Mouse (Mus musculus) gastrocnemius, adult 18-20 months (tissue): ENCODE data around the gene Snrnp25. TPM values are rescaled to one million over a fixed set of nuclear protein-coding genes. Genes with fewer than 3 reads are reported as not detected.

Experiments
- DNase-seq: peaks from one replicate; pipeline ENCODE4 v3.0.0; 2021; ENCODE audit warnings: low spot score
- long read RNA-seq, 2 experiments: library from polyadenylated mRNA; stranded (forward); transcript quantifications; one replicate each; pipeline ENCODE4 v2.0.0; 2021
- total RNA-seq, 2 experiments: library from RNA; stranded (reverse); gene quantifications; 2 replicates each; pipeline ENCODE4 v1.2.3; 2021

The Snrnp25 gene
- total RNA-seq, result 10 to 100 TPM in 1 of 2 experiments, 1 to 10 TPM in 1; 9.3 to 12.1 TPM
- long read RNA-seq, experiment 1, transcript Snrnp25-201 (5 exons, 821 nt), result major isoform, 15 of 16 reads
- long read RNA-seq, experiment 1, partial matches to known transcripts, result 0 of 16 reads
- long read RNA-seq, experiment 1, other reads (novel, unspliced or antisense), result 1 of 16 reads
- long read RNA-seq, experiment 2, transcript Snrnp25-201 (5 exons, 821 nt), result major isoform, 11 of 11 reads
- long read RNA-seq, experiment 2, partial matches to known transcripts, result 0 of 11 reads
- long read RNA-seq, experiment 2, other reads (novel, unspliced or antisense), result 0 of 11 reads

GRCm38 (mm10) chr11:32205058-32205873, at the start of gene Snrnp25:
Snrnp25 (plus strand) TSS chr11:32205415.
- peak; percentile 97 for DNase-seq

- DNase-seq, result no peak
Measured at GRCm38 (mm10) chr11:32156854-32157630, 48.2 kb upstream of the Snrnp25 start.

GRCm38 (mm10) chr11:32157791-32158594, 47.2 kb upstream of the Snrnp25 start:
- no peak for DNase-seq

GRCm38 (mm10) chr11:32159176-32159575, 46.0 kb upstream of the Snrnp25 start:
- DNase-seq, result no peak

- no peak for DNase-seq
Measured at GRCm38 (mm10) chr11:32160341-32160740, 44.9 kb upstream of the Snrnp25 start.

- DNase-seq, result no peak
Measured at GRCm38 (mm10) chr11:32161500-32161899, 43.7 kb upstream of the Snrnp25 start.

GRCm38 (mm10) chr11:32161922-32162804, 43.1 kb upstream of the Snrnp25 start:
- peak; percentile 48 for DNase-seq

GRCm38 (mm10) chr11:32166683-32167082, 38.5 kb upstream of the Snrnp25 start:
- no peak for DNase-seq

- DNase-seq, result no peak
Measured at GRCm38 (mm10) chr11:32178506-32178905, 26.7 kb upstream of the Snrnp25 start.

- DNase-seq, result no peak
Measured at GRCm38 (mm10) chr11:32181246-32181645, 24.0 kb upstream of the Snrnp25 start.

- DNase-seq, result peak; percentile 88
Measured at GRCm38 (mm10) chr11:32181973-32182868, 23.0 kb upstream of the Snrnp25 start.

GRCm38 (mm10) chr11:32184469-32184868, 20.7 kb upstream of the Snrnp25 start:
- DNase-seq, result no peak

- DNase-seq, result no peak
Measured at GRCm38 (mm10) chr11:32186031-32186430, 19.2 kb upstream of the Snrnp25 start.

GRCm38 (mm10) chr11:32187256-32187655, 18.0 kb upstream of the Snrnp25 start:
- no peak for DNase-seq

GRCm38 (mm10) chr11:32188881-32189280, 16.3 kb upstream of the Snrnp25 start:
- no peak for DNase-seq

GRCm38 (mm10) chr11:32189434-32189833, 15.8 kb upstream of the Snrnp25 start:
- no peak for DNase-seq

- no peak for DNase-seq
Measured at GRCm38 (mm10) chr11:32190119-32190518, 15.1 kb upstream of the Snrnp25 start.

- no peak for DNase-seq
Measured at GRCm38 (mm10) chr11:32190603-32191110, 14.6 kb upstream of the Snrnp25 start.

GRCm38 (mm10) chr11:32193156-32193555, 12.1 kb upstream of the Snrnp25 start:
- no peak for DNase-seq
